Mouse (Mus musculus) ES-Bruce4 (cell line): Measurements from ENCODE around the gene Sept9.

Experiments used
- CTCF ChIP-seq: IDR thresholded peaks from one replicate; pipeline ENCODE4 v1.8.1; 2011; ENCODE audit warnings: low read depth, low read length
- EP300 ChIP-seq: IDR thresholded peaks from 2 replicates; pipeline ENCODE4 v1.6.1; 2011; ENCODE audit warnings: low read depth, low read length; ENCODE audit not compliant: insufficient read depth
- POLR2A ChIP-seq: IDR thresholded peaks from one replicate; pipeline ENCODE4 v1.8.1; 2011; ENCODE audit warnings: low read length; ENCODE audit not compliant: insufficient read depth

DNA sequence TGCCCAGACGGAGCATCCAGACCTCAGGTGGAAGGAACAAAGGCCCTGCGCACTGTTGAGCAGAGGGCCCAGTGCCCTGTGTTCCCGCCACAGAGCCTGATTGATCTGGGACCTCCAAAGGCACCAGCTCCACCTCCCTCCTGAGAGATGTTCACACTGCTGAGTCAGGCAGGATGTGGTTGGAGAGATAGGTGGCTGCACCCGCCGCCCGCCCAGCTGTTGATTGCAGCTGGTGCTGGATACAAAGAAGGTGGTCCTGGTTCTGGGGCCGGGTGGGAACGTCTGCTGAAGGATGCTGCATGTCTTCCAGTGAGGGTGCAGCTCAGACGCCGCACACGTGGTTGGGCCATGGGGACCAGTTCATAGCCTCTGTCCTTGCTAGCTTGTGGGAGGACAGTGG is 93.0 kb downstream of the Sept9 start:
- TF ChIP-seq POLR2A = no peak
- no peak for TF ChIP-seq EP300
- TF ChIP-seq CTCF = no peak
